Mouse (Mus musculus): Measurements from ENCODE around the gene Borcs6. TPM values are rescaled to one million over a fixed set of nuclear protein-coding genes. Genes with fewer than 3 reads are reported as not detected.

The Borcs6 gene
- polyA plus RNA-seq, 1 experiment, result 13.4 TPM

- peak within 1 kb of the TSS; percentile 100 for H3K27ac ChIP-seq (ENCODE audit: control insufficient read depth, insufficient read depth, low read depth, low read length)
- TF ChIP-seq CTCF (IDR thresholded peaks at IDR 0.05; ENCODE audit: control insufficient read depth, insufficient read depth, insufficient replicate concordance, low read depth, low read length) (no peak; the same call in 1 of the 2 replicates), POLR2A (IDR thresholded peaks at IDR 0.05; ENCODE audit: control insufficient read depth, low read depth, low read length) (peak; percentile 99)
- H3K36me3 ChIP-seq (ENCODE audit: control insufficient read depth, insufficient read depth, low read length), result peaks cover 3% of the 10 kb centered on the region
- H3K4me3 ChIP-seq (ENCODE audit: control insufficient read depth, low read depth, low read length), result peak within 1 kb of the TSS; percentile 100
- peaks cover 18% of the 10 kb centered on the region for H3K4me1 ChIP-seq (ENCODE audit: control insufficient read depth, insufficient read depth, low read length)
- H3K27me3 ChIP-seq (ENCODE audit: control insufficient read depth, insufficient read depth, low read length), result no peaks in the 10 kb centered on the region
These were observed 11.2 kb downstream of the Borcs6 start, which contains the start of gene Tmem107 for GRCm38 (mm10) chr11:69070590-69071222. Tmem107 (plus strand) TSS chr11:69070806.

GRCm38 (mm10) chr11:69071262-69071661 is 11.7 kb downstream of the Borcs6 start:
- Histone ChIP-seq H3K27me3 (ENCODE audit: control insufficient read depth, insufficient read depth, low read length) (no peaks in the 10 kb centered on the region), H3K4me1 (ENCODE audit: control insufficient read depth, insufficient read depth, low read length) (peaks cover 14% of the 10 kb centered on the region), H3K27ac (ENCODE audit: control insufficient read depth, insufficient read depth, low read depth, low read length) (peak overlapping the region; percentile 100), H3K36me3 (ENCODE audit: control insufficient read depth, insufficient read depth, low read length) (peaks cover 3% of the 10 kb centered on the region), H3K4me3 (ENCODE audit: control insufficient read depth, low read depth, low read length) (peak overlapping the region; percentile 100)
- TF ChIP-seq POLR2A (IDR thresholded peaks at IDR 0.05; ENCODE audit: control insufficient read depth, low read depth, low read length) (no peak), CTCF (IDR thresholded peaks at IDR 0.05; ENCODE audit: control insufficient read depth, insufficient read depth, insufficient replicate concordance, low read depth, low read length) (no peak)

GRCm38 (mm10) chr11:69072234-69072633 is 12.7 kb downstream of the Borcs6 start:
- peaks cover 3% of the 10 kb centered on the region for H3K36me3 ChIP-seq (ENCODE audit: control insufficient read depth, insufficient read depth, low read length)
- H3K27ac ChIP-seq (ENCODE audit: control insufficient read depth, insufficient read depth, low read depth, low read length), result no peak overlapping the region
- H3K4me3 ChIP-seq (ENCODE audit: control insufficient read depth, low read depth, low read length), result peak overlapping the region; percentile 64
- TF ChIP-seq POLR2A (IDR thresholded peaks at IDR 0.05; ENCODE audit: control insufficient read depth, low read depth, low read length) (no peak), CTCF (IDR thresholded peaks at IDR 0.05; ENCODE audit: control insufficient read depth, insufficient read depth, insufficient replicate concordance, low read depth, low read length) (no peak)
- peaks cover 10% of the 10 kb centered on the region for H3K4me1 ChIP-seq (ENCODE audit: control insufficient read depth, insufficient read depth, low read length)
- no peaks in the 10 kb centered on the region for H3K27me3 ChIP-seq (ENCODE audit: control insufficient read depth, insufficient read depth, low read length)

- no peak for TF ChIP-seq POLR2A (IDR thresholded peaks at IDR 0.05; ENCODE audit: control insufficient read depth, low read depth, low read length)
- no peak for TF ChIP-seq CTCF (IDR thresholded peaks at IDR 0.05; ENCODE audit: control insufficient read depth, insufficient read depth, insufficient replicate concordance, low read depth, low read length)
- Histone ChIP-seq H3K4me1 (ENCODE audit: control insufficient read depth, insufficient read depth, low read length) (peaks cover 10% of the 10 kb centered on the region), H3K36me3 (ENCODE audit: control insufficient read depth, insufficient read depth, low read length) (peaks cover 3% of the 10 kb centered on the region), H3K4me3 (ENCODE audit: control insufficient read depth, low read depth, low read length) (peak overlapping the region; percentile 50; the same call in 1 of the 2 replicates), H3K27ac (ENCODE audit: control insufficient read depth, insufficient read depth, low read depth, low read length) (no peak overlapping the region), H3K27me3 (ENCODE audit: control insufficient read depth, insufficient read depth, low read length) (no peaks in the 10 kb centered on the region)
These were observed 13.1 kb downstream of the Borcs6 start for GRCm38 (mm10) chr11:69072666-69073064.

- Histone ChIP-seq H3K4me3 (ENCODE audit: control insufficient read depth, low read depth, low read length) (no peak overlapping the region; the same call in 1 of the 2 replicates), H3K27ac (ENCODE audit: control insufficient read depth, insufficient read depth, low read depth, low read length) (peak overlapping the region; percentile 64), H3K36me3 (ENCODE audit: control insufficient read depth, insufficient read depth, low read length) (peaks cover 3% of the 10 kb centered on the region), H3K4me1 (ENCODE audit: control insufficient read depth, insufficient read depth, low read length) (peaks cover 10% of the 10 kb centered on the region), H3K27me3 (ENCODE audit: control insufficient read depth, insufficient read depth, low read length) (no peaks in the 10 kb centered on the region)
- TF ChIP-seq POLR2A (IDR thresholded peaks at IDR 0.05; ENCODE audit: control insufficient read depth, low read depth, low read length), result no peak
- no peak for TF ChIP-seq CTCF (IDR thresholded peaks at IDR 0.05; ENCODE audit: control insufficient read depth, insufficient read depth, insufficient replicate concordance, low read depth, low read length)
These were observed 13.8 kb downstream of the Borcs6 start for GRCm38 (mm10) chr11:69073065-69073888.

GRCm38 (mm10) chr11:69073951-69074775 is 14.6 kb downstream of the Borcs6 start:
- Histone ChIP-seq H3K4me1 (ENCODE audit: control insufficient read depth, insufficient read depth, low read length) (peaks cover 10% of the 10 kb centered on the region), H3K27ac (ENCODE audit: control insufficient read depth, insufficient read depth, low read depth, low read length) (no peak overlapping the region), H3K4me3 (ENCODE audit: control insufficient read depth, low read depth, low read length) (no peak overlapping the region), H3K27me3 (ENCODE audit: control insufficient read depth, insufficient read depth, low read length) (no peaks in the 10 kb centered on the region), H3K36me3 (ENCODE audit: control insufficient read depth, insufficient read depth, low read length) (peaks cover 3% of the 10 kb centered on the region)
- TF ChIP-seq POLR2A (IDR thresholded peaks at IDR 0.05; ENCODE audit: control insufficient read depth, low read depth, low read length) (no peak), CTCF (IDR thresholded peaks at IDR 0.05; ENCODE audit: control insufficient read depth, insufficient read depth, insufficient replicate concordance, low read depth, low read length) (no peak)

GRCm38 (mm10) chr11:69074776-69075069 is 15.2 kb downstream of the Borcs6 start:
- no peaks in the 10 kb centered on the region for H3K27me3 ChIP-seq (ENCODE audit: control insufficient read depth, insufficient read depth, low read length)
- H3K36me3 ChIP-seq (ENCODE audit: control insufficient read depth, insufficient read depth, low read length), result peaks cover 3% of the 10 kb centered on the region
- peaks cover 10% of the 10 kb centered on the region for H3K4me1 ChIP-seq (ENCODE audit: control insufficient read depth, insufficient read depth, low read length)
- H3K4me3 ChIP-seq (ENCODE audit: control insufficient read depth, low read depth, low read length), result no peak overlapping the region
- H3K27ac ChIP-seq (ENCODE audit: control insufficient read depth, insufficient read depth, low read depth, low read length), result no peak overlapping the region
- TF ChIP-seq POLR2A (IDR thresholded peaks at IDR 0.05; ENCODE audit: control insufficient read depth, low read depth, low read length) (no peak), CTCF (IDR thresholded peaks at IDR 0.05; ENCODE audit: control insufficient read depth, insufficient read depth, insufficient replicate concordance, low read depth, low read length) (no peak)
